Mouse (Mus musculus): Measurements from ENCODE around the gene Parp16.
A peak's percentile ranks its signal among the peaks of the same experiment; 100 is the strongest.
"Not testable (repeated sequence)": the region's sequence is repeated elsewhere in the genome, so short reads cannot be mapped to it uniquely, and the experiment has no call there.

Parp16 gene

DNA sequence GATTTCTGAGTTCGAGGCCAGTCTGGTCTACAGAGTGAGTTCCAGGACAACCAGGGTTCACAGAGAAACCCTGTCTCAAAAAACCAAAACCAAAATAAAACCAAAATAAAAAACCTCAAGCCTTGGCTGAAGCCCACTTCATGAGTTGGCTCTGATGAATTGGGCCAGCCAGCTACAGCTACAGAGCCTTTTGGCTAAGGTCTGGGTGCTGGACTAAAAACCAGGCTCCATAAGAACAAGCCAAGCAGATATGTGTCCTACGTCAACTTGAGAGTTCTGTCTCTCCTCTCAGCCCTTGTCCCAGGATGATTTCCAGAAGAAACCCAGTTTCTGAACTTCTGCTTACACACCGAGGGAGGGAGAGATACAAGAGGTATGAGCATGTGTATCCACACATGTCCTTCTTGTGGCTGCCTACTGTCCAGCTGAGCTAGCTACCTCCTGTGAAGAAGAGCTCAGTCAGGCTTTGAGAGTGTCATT is 67.5 kb downstream of the Parp16 start:
- Histone ChIP-seq H3K36me3 (ENCODE audit: control insufficient read depth, insufficient read depth, low read length, poor library complexity, severe bottlenecking) (no peaks in the 10 kb centered on the region), H3K27me3 (ENCODE audit: control insufficient read depth, insufficient read depth, low read length, poor library complexity, severe bottlenecking) (no peaks in the 10 kb centered on the region)
- DNase-seq (ENCODE audit: low read depth, low spot score), result no peak

DNA sequence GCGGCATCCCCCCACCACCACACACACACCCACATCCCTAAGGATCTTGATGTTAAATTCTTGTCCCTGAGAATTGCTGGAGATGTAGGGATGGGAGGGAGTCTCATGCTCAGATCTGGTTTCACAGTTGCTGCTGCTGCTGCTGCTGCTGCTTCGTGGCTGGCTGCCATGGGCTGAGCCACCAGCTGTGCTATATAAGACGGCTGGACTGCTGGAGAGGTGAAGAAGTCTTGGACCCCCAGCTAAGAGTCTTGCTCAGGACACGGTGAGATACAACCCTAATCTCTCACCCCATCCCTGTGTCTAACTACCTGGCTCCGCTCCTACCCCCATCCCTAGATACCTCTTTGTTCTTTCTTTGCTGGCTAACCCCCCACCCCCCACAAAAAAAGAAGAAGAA is 69.8 kb downstream of the Parp16 start, which contains the start of gene Cilp:
TSS of gene Cilp (plus strand) at position 222 of the 400 bp plus-strand sequence.
- Histone ChIP-seq H3K36me3 (ENCODE audit: control insufficient read depth, insufficient read depth, low read length, poor library complexity, severe bottlenecking) (no peaks in the 10 kb centered on the region), H3K27me3 (ENCODE audit: control insufficient read depth, insufficient read depth, low read length, poor library complexity, severe bottlenecking) (no peaks in the 10 kb centered on the region)
- DNase-seq (ENCODE audit: low read depth, low spot score), result no peak

DNA sequence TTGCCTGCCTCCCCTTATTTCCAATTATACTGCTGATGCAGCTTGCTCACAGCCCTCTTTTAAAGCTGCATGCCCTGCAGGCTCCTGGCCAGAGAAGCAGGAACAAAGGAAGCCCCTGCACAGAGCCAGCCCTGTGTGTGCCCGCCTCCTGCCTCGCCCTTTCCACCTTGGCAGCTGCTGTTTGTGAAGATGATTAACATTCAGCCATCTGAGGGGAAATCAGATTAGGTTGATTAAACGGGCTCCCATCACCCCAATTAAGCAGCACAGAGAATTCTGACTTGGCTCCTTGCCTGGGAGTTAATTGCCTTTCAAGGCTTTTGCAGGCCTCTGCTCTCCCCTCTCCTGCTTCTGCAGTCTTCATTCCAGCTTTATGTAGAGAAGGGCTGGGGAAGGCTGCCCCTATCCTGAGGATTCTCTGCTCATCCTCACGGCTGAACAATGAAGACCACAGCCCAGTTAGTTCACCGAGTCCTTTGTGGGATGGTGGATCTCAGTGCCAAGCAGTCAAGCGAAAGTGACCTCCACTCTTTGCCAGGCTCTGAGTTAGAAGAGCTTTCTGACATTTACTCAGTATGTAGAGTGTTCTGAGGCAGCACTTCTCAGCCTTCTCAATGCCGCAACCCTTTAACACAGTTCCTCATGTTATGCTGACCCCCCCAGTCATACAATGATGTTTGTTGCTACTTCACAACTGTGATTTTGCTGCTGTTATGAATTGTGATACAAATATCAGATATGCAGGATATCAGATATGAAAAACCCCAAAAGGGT is 72.8 kb downstream of the Parp16 start:
- DNase-seq (ENCODE audit: low read depth, low spot score), result no peak
- H3K27me3 ChIP-seq (ENCODE audit: control insufficient read depth, insufficient read depth, low read length, poor library complexity, severe bottlenecking), result no peaks in the 10 kb centered on the region

DNA sequence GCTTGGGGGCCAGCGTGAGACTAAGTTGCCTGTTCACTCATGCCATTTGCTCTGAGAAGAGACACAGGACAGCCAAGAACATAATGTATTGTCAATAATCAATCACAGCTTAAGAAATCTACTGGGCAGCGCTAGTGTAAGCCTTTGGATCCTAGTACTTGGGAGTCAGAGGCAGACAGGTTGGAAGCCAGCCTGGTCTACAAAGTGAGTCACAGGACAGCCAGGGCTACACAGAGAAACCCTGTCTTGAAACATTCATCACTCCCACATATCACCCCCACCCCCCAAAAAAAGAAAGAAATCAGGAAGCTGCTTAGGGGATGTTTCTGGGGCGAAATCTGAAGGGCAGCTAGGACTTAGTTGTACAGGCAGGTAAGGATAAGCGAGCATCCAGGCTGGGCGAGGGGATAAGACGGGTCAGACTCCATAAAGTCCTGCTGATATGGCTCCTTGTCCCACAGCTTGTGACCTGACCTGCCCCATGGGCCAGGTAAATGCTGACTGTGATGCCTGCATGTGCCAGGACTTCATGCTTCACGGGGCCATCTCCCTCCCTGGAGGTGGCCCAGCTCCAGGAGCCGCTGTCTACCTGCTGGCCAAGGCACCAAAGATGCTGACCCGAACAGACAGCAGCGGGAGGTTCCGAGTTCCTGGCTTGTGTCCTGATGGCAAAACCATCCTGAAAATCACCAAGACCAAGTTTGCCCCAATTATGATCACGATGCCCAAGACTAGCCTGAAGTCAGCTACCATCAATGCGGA is 78.1 kb downstream of the Parp16 start:
- no peak for DNase-seq (ENCODE audit: low read depth, low spot score)
- Histone ChIP-seq H3K27me3 (ENCODE audit: control insufficient read depth, insufficient read depth, low read length, poor library complexity, severe bottlenecking) (no peaks in the 10 kb centered on the region), H3K36me3 (ENCODE audit: control insufficient read depth, insufficient read depth, low read length, poor library complexity, severe bottlenecking) (no peaks in the 10 kb centered on the region)

More for the DNA sequence above, 72.8 kb downstream of the Parp16 start:
- H3K36me3 ChIP-seq (ENCODE audit: control insufficient read depth, insufficient read depth, low read length, poor library complexity, severe bottlenecking), result no peaks in the 10 kb centered on the region

DNA sequence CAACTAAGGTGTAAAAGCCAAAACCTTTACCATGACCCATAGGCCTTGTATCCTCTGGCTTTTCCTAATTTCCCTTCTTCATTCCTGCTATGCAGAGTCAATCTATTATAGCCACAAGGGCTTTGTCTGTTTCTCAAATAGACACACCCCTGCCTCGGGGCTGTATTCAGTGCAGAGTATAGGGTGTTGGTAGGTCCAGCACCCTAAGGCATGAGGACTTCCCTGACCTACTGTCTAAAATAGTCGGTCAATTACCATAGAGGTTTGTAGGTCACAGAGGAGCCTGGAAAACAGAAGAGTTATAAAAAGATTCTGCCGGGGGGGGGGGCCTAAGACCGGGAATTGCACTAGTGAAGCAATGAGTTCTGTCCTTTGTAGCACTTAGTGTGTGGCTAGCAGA is 78.7 kb downstream of the Parp16 start:
- DNase-seq (ENCODE audit: low read depth, low spot score), result no peak
- H3K36me3 ChIP-seq (ENCODE audit: control insufficient read depth, insufficient read depth, low read length, poor library complexity, severe bottlenecking), result no peaks in the 10 kb centered on the region
- no peaks in the 10 kb centered on the region for H3K27me3 ChIP-seq (ENCODE audit: control insufficient read depth, insufficient read depth, low read length, poor library complexity, severe bottlenecking)

DNA sequence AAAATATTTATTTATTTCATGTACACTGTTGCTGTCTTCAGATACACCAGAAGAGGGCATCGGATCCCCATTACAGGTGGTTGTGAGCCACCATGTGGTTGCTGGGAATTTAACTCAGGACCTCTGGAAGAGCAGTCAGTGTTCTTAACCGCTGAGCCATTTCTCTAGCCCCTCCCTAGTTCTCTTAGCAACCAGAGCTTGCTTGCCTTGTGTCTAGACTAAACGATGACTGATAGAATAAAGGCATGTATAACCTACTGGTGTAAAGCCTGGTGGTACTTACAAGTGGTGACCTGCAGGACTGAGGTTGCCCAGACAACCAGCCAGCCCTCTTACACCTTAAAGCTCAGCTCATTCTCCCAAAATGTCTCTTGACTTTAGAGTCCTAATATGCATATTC is 79.7 kb downstream of the Parp16 start:
- not testable (repeated sequence) for H3K27me3 ChIP-seq (ENCODE audit: control insufficient read depth, insufficient read depth, low read length, poor library complexity, severe bottlenecking); DNase-seq (ENCODE audit: low read depth, low spot score)

DNA sequence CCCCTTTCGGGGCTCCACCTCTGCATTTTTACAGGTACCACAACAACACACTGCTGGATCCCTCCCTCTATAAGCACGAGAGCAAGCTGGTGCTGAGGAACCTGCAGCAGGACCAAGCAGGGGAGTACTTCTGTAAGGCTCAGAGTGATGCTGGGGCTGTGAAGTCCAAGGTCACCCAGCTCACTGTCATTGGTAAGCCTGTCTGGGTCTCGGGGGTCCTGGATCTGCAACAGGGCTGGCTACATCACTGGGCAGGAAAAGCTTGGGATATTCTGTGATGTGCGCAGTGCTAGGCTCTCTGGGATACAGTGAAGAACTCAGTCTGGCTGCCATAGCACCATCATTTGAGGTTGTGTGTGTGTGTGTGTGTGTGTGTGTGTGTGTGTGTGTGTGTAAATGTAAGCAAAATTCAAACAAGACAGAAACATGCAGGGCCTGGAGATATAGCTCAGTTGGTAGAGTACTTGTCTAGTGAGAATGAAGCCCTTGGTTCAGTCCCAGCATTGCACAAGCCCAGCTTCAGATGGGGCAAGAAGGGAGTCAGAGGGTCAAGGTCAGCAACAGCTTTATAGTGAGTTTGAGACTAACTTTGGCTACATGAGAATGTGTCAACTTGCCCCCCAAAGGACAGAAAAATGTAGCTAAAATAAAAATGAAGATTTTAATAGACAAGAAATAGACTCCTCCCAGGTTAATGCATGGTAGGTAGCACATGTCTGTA is 80.8 kb downstream of the Parp16 start:
- Histone ChIP-seq H3K27me3 (ENCODE audit: control insufficient read depth, insufficient read depth, low read length, poor library complexity, severe bottlenecking) (no peaks in the 10 kb centered on the region), H3K36me3 (ENCODE audit: control insufficient read depth, insufficient read depth, low read length, poor library complexity, severe bottlenecking) (no peaks in the 10 kb centered on the region)
- DNase-seq (ENCODE audit: low read depth, low spot score), result no peak

More for the DNA sequence above, 79.7 kb downstream of the Parp16 start:
- not testable (repeated sequence) for H3K36me3 ChIP-seq (ENCODE audit: control insufficient read depth, insufficient read depth, low read length, poor library complexity, severe bottlenecking)

DNA sequence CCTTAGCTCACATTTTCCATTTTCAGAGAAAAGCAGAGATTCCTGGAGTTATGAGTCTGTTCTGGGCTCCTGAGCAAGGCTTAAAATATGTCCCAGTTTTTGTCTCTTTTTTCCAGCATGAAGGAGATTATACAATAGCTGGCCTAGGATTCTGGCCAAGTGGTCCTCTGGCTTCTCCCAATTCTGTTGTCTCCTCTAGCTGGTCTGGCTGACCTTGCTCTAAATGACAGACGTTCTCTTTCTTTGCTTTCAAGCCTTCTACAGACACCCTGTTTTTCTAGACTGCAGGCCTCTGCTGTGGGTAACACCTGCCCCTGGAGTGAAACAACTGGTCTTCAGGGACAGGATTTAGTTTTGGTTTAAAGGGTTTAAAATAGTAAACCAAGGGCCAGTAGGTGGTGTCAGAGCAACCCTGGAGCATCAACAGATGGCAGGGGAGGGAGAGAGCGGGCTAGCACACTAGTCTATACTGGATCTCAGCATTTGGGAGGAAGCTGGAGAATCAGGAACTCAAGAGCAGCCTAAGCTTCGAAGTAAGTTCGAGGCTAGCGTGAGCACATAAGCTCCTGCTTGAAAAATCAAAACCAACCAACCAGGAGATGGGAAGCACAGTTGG is 86.5 kb downstream of the Parp16 start:
- Histone ChIP-seq H3K36me3 (ENCODE audit: control insufficient read depth, insufficient read depth, low read length, poor library complexity, severe bottlenecking) (no peaks in the 10 kb centered on the region), H3K27me3 (ENCODE audit: control insufficient read depth, insufficient read depth, low read length, poor library complexity, severe bottlenecking) (no peaks in the 10 kb centered on the region)
- no peak for DNase-seq (ENCODE audit: low read depth, low spot score)

DNA sequence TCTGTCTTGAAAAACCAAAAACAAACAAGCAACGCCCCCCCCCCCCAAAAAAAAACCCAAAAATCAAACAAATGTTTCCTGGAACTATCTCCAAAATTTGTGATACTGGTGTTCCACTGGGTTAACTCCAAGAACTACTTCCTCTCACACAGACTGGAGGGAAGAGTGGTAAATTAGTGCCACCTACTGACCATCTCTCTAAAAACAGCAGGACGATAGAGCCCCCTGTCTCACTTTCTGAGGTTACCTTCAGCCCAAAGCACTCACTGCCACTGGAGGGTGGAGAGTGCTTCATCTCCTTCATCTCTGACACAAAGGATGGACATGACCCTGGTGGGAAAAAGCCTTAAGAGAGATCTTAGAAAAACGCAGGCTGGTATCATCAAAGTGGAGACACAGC is 88.1 kb downstream of the Parp16 start:
- Histone ChIP-seq H3K36me3 (ENCODE audit: control insufficient read depth, insufficient read depth, low read length, poor library complexity, severe bottlenecking) (no peaks in the 10 kb centered on the region), H3K27me3 (ENCODE audit: control insufficient read depth, insufficient read depth, low read length, poor library complexity, severe bottlenecking) (no peaks in the 10 kb centered on the region)
- DNase-seq (ENCODE audit: low read depth, low spot score), result peak; percentile 72

DNA sequence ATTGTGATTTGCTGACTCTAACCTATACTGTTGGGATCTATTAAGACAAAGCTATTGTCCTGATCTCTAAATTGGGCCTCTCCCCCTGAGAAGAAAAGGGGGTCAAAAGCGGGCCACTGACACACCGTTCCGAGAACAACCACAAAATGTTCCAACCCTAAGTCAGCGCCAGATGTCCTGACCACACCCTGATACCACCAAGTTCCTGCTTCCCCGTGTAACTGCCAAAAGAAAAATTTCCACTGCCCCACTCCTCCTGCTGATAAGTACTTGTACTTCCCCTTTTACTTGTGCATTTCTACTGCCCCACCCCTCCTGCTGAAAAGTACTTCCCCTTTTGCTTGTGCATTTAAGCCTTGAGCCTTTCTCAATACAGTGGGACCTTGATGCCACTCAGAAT is 93.1 kb downstream of the Parp16 start:
- H3K36me3 ChIP-seq (ENCODE audit: control insufficient read depth, insufficient read depth, low read length, poor library complexity, severe bottlenecking); H3K27me3 ChIP-seq (ENCODE audit: control insufficient read depth, insufficient read depth, low read length, poor library complexity, severe bottlenecking): not testable (repeated sequence)
- peak; percentile 44 for DNase-seq (ENCODE audit: low read depth, low spot score)
